Mouse (Mus musculus): ENCODE results near the gene Ppfia1. TPM values are rescaled to one million over a fixed set of nuclear protein-coding genes. Genes with fewer than 3 reads are reported as not detected.

The Ppfia1 gene
- polyA plus RNA-seq, 1 experiment, result 17.1 TPM

GRCm38 (mm10) chr7:144519852-144520251, 33.7 kb downstream of the Ppfia1 start:
- TF ChIP-seq POLR2A (IDR thresholded peaks at IDR 0.05; ENCODE audit: control insufficient read depth, low read depth, low read length) (no peak), CTCF (IDR thresholded peaks at IDR 0.05; ENCODE audit: control insufficient read depth, insufficient read depth, insufficient replicate concordance, low read depth, low read length) (no peak)
- no peaks in the 10 kb centered on the region for H3K27me3 ChIP-seq (ENCODE audit: control insufficient read depth, insufficient read depth, low read length)
- peaks cover 7% of the 10 kb centered on the region for H3K36me3 ChIP-seq (ENCODE audit: control insufficient read depth, insufficient read depth, low read length)
- H3K4me1 ChIP-seq (ENCODE audit: control insufficient read depth, insufficient read depth, low read length), result no peaks in the 10 kb centered on the region
- H3K27ac ChIP-seq (ENCODE audit: control insufficient read depth, insufficient read depth, low read depth, low read length), result no peak overlapping the region
- no peak overlapping the region for H3K4me3 ChIP-seq (ENCODE audit: control insufficient read depth, low read depth, low read length)

- no peak for TF ChIP-seq CTCF (IDR thresholded peaks at IDR 0.05; ENCODE audit: control insufficient read depth, insufficient read depth, insufficient replicate concordance, low read depth, low read length)
- no peak for TF ChIP-seq POLR2A (IDR thresholded peaks at IDR 0.05; ENCODE audit: control insufficient read depth, low read depth, low read length)
- H3K36me3 ChIP-seq (ENCODE audit: control insufficient read depth, insufficient read depth, low read length), result peaks cover 7% of the 10 kb centered on the region
- H3K4me3 ChIP-seq (ENCODE audit: control insufficient read depth, low read depth, low read length), result no peak overlapping the region
- no peaks in the 10 kb centered on the region for H3K4me1 ChIP-seq (ENCODE audit: control insufficient read depth, insufficient read depth, low read length)
- H3K27ac ChIP-seq (ENCODE audit: control insufficient read depth, insufficient read depth, low read depth, low read length), result no peak overlapping the region
- no peaks in the 10 kb centered on the region for H3K27me3 ChIP-seq (ENCODE audit: control insufficient read depth, insufficient read depth, low read length)
These were observed 36.8 kb downstream of the Ppfia1 start for GRCm38 (mm10) chr7:144516711-144517110.

- H3K4me1 ChIP-seq (ENCODE audit: control insufficient read depth, insufficient read depth, low read length), result no peaks in the 10 kb centered on the region
- TF ChIP-seq CTCF (IDR thresholded peaks at IDR 0.05; ENCODE audit: control insufficient read depth, insufficient read depth, insufficient replicate concordance, low read depth, low read length), result no peak
- TF ChIP-seq POLR2A (IDR thresholded peaks at IDR 0.05; ENCODE audit: control insufficient read depth, low read depth, low read length), result no peak
- peaks cover 11% of the 10 kb centered on the region for H3K36me3 ChIP-seq (ENCODE audit: control insufficient read depth, insufficient read depth, low read length)
- H3K27me3 ChIP-seq (ENCODE audit: control insufficient read depth, insufficient read depth, low read length), result no peaks in the 10 kb centered on the region
- H3K4me3 ChIP-seq (ENCODE audit: control insufficient read depth, low read depth, low read length), result no peak overlapping the region
- no peak overlapping the region for H3K27ac ChIP-seq (ENCODE audit: control insufficient read depth, insufficient read depth, low read depth, low read length)
These were observed 44.4 kb downstream of the Ppfia1 start for GRCm38 (mm10) chr7:144509090-144509489.

DNA sequence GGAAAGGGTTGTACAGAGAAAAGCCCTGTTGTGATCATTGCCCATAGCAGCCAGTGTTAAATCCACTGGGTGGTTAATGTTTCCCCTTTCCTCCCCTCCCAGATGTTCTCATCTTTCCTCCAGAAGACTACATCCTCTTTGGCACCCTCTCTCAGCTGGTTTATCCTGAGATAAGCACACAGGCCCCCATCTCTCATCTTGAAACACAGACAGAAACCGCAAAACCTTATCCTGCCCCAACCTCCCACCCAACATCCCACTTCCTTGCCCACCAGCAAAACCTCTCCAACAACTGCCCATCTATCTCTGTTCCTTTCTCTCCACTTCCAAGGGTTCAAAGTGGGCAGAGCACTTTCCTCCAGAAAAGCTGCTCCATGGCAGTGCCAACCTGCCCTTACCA, 46.7 kb downstream of the Ppfia1 start:
- Histone ChIP-seq H3K36me3 (ENCODE audit: control insufficient read depth, insufficient read depth, low read length) (peaks cover 12% of the 10 kb centered on the region), H3K27me3 (ENCODE audit: control insufficient read depth, insufficient read depth, low read length) (no peaks in the 10 kb centered on the region), H3K4me1 (ENCODE audit: control insufficient read depth, insufficient read depth, low read length) (no peaks in the 10 kb centered on the region), H3K4me3 (ENCODE audit: control insufficient read depth, low read depth, low read length) (no peak overlapping the region), H3K27ac (ENCODE audit: control insufficient read depth, insufficient read depth, low read depth, low read length) (no peak overlapping the region)
- TF ChIP-seq CTCF (IDR thresholded peaks at IDR 0.05; ENCODE audit: control insufficient read depth, insufficient read depth, insufficient replicate concordance, low read depth, low read length), result no peak
- no peak for TF ChIP-seq POLR2A (IDR thresholded peaks at IDR 0.05; ENCODE audit: control insufficient read depth, low read depth, low read length)

GRCm38 (mm10) chr7:144503959-144504358, 49.6 kb downstream of the Ppfia1 start:
- H3K27ac ChIP-seq (ENCODE audit: control insufficient read depth, insufficient read depth, low read depth, low read length), result no peak overlapping the region
- no peaks in the 10 kb centered on the region for H3K4me1 ChIP-seq (ENCODE audit: control insufficient read depth, insufficient read depth, low read length)
- H3K36me3 ChIP-seq (ENCODE audit: control insufficient read depth, insufficient read depth, low read length), result peaks cover 3% of the 10 kb centered on the region
- H3K4me3 ChIP-seq (ENCODE audit: control insufficient read depth, low read depth, low read length), result no peak overlapping the region
- H3K27me3 ChIP-seq (ENCODE audit: control insufficient read depth, insufficient read depth, low read length), result no peaks in the 10 kb centered on the region
- TF ChIP-seq CTCF (IDR thresholded peaks at IDR 0.05; ENCODE audit: control insufficient read depth, insufficient read depth, insufficient replicate concordance, low read depth, low read length) (no peak), POLR2A (IDR thresholded peaks at IDR 0.05; ENCODE audit: control insufficient read depth, low read depth, low read length) (no peak)

GRCm38 (mm10) chr7:144492931-144493330, 60.6 kb downstream of the Ppfia1 start:
- no peak for TF ChIP-seq POLR2A (IDR thresholded peaks at IDR 0.05; ENCODE audit: control insufficient read depth, low read depth, low read length)
- TF ChIP-seq CTCF (IDR thresholded peaks at IDR 0.05; ENCODE audit: control insufficient read depth, insufficient read depth, insufficient replicate concordance, low read depth, low read length), result no peak
- no peaks in the 10 kb centered on the region; the same call in none of the 2 replicates for H3K36me3 ChIP-seq (ENCODE audit: control insufficient read depth, insufficient read depth, low read length)

GRCm38 (mm10) chr7:144490201-144490873, 63.2 kb downstream of the Ppfia1 start:
- Histone ChIP-seq H3K36me3 (ENCODE audit: control insufficient read depth, insufficient read depth, low read length) (no peaks in the 10 kb centered on the region; the same call in none of the 2 replicates), H3K4me1 (ENCODE audit: control insufficient read depth, insufficient read depth, low read length) (no peaks in the 10 kb centered on the region; the same call in 1 of the 2 replicates), H3K27ac (ENCODE audit: control insufficient read depth, insufficient read depth, low read depth, low read length) (peak overlapping the region; percentile 60), H3K27me3 (ENCODE audit: control insufficient read depth, insufficient read depth, low read length) (no peaks in the 10 kb centered on the region), H3K4me3 (ENCODE audit: control insufficient read depth, low read depth, low read length) (no peak overlapping the region)
- TF ChIP-seq POLR2A (IDR thresholded peaks at IDR 0.05; ENCODE audit: control insufficient read depth, low read depth, low read length) (no peak), CTCF (IDR thresholded peaks at IDR 0.05; ENCODE audit: control insufficient read depth, insufficient read depth, insufficient replicate concordance, low read depth, low read length) (no peak)

More at GRCm38 (mm10) chr7:144492931-144493330, 60.6 kb downstream of the Ppfia1 start:
- H3K4me1 ChIP-seq (ENCODE audit: control insufficient read depth, insufficient read depth, low read length), result no peaks in the 10 kb centered on the region; the same call in 1 of the 2 replicates
- H3K27ac ChIP-seq (ENCODE audit: control insufficient read depth, insufficient read depth, low read depth, low read length), result peak overlapping the region; percentile 30; the same call in 1 of the 2 replicates
- H3K27me3 ChIP-seq (ENCODE audit: control insufficient read depth, insufficient read depth, low read length), result no peaks in the 10 kb centered on the region
- no peak overlapping the region for H3K4me3 ChIP-seq (ENCODE audit: control insufficient read depth, low read depth, low read length)
